Mouse (Mus musculus) testis, adult 2 months (tissue): ENCODE results near the gene Dnm3. TPM values are rescaled to one million over a fixed set of nuclear protein-coding genes. Genes with fewer than 3 reads are reported as not detected.

Source experiments
- H3K27ac ChIP-seq: fragments of 200-500 bp; 2 replicates; pipeline ENCODE4 v1.5.1; 2012; ENCODE audit warnings: low read depth, low read length; ENCODE audit not compliant: control insufficient read depth, insufficient read depth
- H3K27me3 ChIP-seq: fragments of 200-500 bp; 2 replicates; pipeline ENCODE4 v1.6.1; 2012; ENCODE audit warnings: mild to moderate bottlenecking, low read length, moderate library complexity; ENCODE audit not compliant: control insufficient read depth, insufficient read depth
- H3K36me3 ChIP-seq: fragments of 200-500 bp; 2 replicates; pipeline ENCODE4 v1.6.1; 2012; ENCODE audit warnings: mild to moderate bottlenecking, low read length; ENCODE audit not compliant: control insufficient read depth, insufficient read depth
- H3K4me1 ChIP-seq: fragments of 200-500 bp; 2 replicates; pipeline ENCODE4 v1.6.1; 2012; ENCODE audit warnings: low read length; ENCODE audit not compliant: control insufficient read depth, insufficient read depth
- H3K4me3 ChIP-seq: fragments of 200-500 bp; 2 replicates; pipeline ENCODE4 v1.5.1; 2012; ENCODE audit warnings: low read depth, mild to moderate bottlenecking, low read length, moderate library complexity, mixed read lengths; ENCODE audit not compliant: control insufficient read depth
- CTCF ChIP-seq: fragments of 200-500 bp; IDR thresholded peaks from 2 replicates; pipeline ENCODE4 v1.5.1; 2012; ENCODE audit warnings: low read depth, mild to moderate bottlenecking, inconsistent platforms, low read length, moderate library complexity; ENCODE audit not compliant: control insufficient read depth, insufficient read depth, insufficient replicate concordance
- POLR2A ChIP-seq: fragments of 200-500 bp; IDR thresholded peaks from 2 replicates; pipeline ENCODE4 v1.6.1; 2012; ENCODE audit warnings: low read depth, mild to moderate bottlenecking, inconsistent platforms, low read length, moderate library complexity; ENCODE audit not compliant: control insufficient read depth
- polyA plus RNA-seq: library from polyadenylated mRNA; depleted of rRNA; stranded (reverse); fragments of >200 nt; gene quantifications from 2 replicates; pipeline ENCODE4 v1.2.3, GENCODE M21; 2012

Gene Dnm3
- polyA plus RNA-seq, 1 experiment = 13.8 TPM

DNA sequence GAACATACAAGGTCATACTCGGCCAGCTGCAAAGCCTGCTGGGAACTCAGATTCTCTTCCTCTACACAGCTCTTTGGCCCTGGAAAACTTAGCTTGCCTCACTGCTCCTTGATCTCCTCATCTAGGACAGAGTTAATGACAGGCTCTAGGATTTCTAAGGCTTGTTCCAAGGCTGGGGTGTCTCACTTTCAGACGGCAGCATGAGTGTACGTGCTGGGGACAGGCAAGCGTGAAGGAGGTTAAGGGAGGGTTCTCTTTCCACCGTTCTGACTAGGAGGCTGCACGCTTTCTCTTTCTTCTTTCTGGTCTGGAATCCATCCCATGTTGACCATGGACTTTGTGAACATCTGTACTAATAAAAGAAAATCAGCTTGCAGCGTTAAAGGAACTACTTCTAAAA lies 315.2 kb downstream of the Dnm3 start:
- H3K4me1 ChIP-seq = no peaks in the 10 kb centered on the region
- H3K27ac ChIP-seq = no peak overlapping the region
- no peak for TF ChIP-seq CTCF
- no peak for TF ChIP-seq POLR2A
- no peaks in the 10 kb centered on the region for H3K27me3 ChIP-seq
- H3K4me3 ChIP-seq = no peak overlapping the region
- H3K36me3 ChIP-seq = no peaks in the 10 kb centered on the region

- no peaks in the 10 kb centered on the region for H3K36me3 ChIP-seq
- no peaks in the 10 kb centered on the region for H3K4me1 ChIP-seq
- TF ChIP-seq CTCF = no peak
- no peak for TF ChIP-seq POLR2A
- no peak overlapping the region for H3K27ac ChIP-seq
- H3K4me3 ChIP-seq = no peak overlapping the region
- no peaks in the 10 kb centered on the region for H3K27me3 ChIP-seq
Measured at GRCm38 (mm10) chr1:162162249-162162648, 315.6 kb downstream of the Dnm3 start.

DNA sequence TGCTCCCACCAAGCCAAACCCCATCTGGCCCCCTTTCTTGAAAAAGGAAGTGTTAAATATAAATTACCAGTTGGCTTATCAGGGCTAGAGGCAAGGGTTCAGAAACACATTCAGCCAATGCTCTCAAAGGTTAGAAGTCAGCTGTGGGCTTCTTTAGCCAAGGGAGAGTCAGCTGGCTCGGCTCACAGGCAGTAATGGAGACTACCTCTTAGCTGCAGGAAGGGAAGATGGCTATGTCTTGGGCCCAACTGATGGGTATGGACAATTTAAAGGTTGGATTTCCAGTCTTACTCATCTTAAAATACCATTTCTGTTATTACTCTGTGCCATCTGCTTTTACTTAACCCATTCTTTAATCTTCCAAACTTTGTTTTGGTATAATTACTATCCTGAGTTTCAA lies 317.1 kb downstream of the Dnm3 start:
- H3K27me3 ChIP-seq = no peaks in the 10 kb centered on the region
- no peaks in the 10 kb centered on the region for H3K36me3 ChIP-seq
- no peaks in the 10 kb centered on the region for H3K4me1 ChIP-seq
- no peak overlapping the region for H3K4me3 ChIP-seq
- TF ChIP-seq CTCF (no peak), POLR2A (no peak)
- no peak overlapping the region for H3K27ac ChIP-seq

DNA sequence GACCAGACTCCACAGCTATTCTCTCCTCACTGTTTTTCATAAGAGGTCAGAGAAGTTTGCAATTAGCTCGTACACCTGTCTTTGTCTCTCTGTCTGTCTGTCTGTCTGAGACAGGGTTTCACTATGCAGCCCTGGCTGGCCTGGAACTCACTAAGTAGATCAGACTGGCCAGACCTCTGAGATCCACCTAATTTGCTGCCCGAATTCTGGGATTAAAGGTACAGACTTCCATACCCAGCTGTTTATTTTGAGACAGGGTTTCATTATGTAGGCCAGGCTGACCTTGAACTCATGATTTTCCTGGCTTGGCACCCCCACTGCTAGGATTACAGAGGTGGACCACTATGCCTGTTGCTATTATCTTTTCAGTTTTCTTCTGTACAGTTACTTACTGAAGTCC lies 319.3 kb downstream of the Dnm3 start:
- H3K27ac ChIP-seq = peak overlapping the region; percentile 20; the same call in 1 of the 2 replicates
- TF ChIP-seq POLR2A = no peak
- no peaks in the 10 kb centered on the region for H3K4me1 ChIP-seq
- H3K27me3 ChIP-seq = no peaks in the 10 kb centered on the region
- H3K4me3 ChIP-seq = no peak overlapping the region
- H3K36me3 ChIP-seq = no peaks in the 10 kb centered on the region

GRCm38 (mm10) chr1:162157659-162158058 lies 320.2 kb downstream of the Dnm3 start:
- no peaks in the 10 kb centered on the region for H3K27me3 ChIP-seq
- no peaks in the 10 kb centered on the region for H3K4me1 ChIP-seq
- no peak overlapping the region for H3K27ac ChIP-seq
- no peaks in the 10 kb centered on the region for H3K36me3 ChIP-seq
- no peak overlapping the region for H3K4me3 ChIP-seq
- no peak for TF ChIP-seq CTCF

GRCm38 (mm10) chr1:162156873-162157272 lies 321.0 kb downstream of the Dnm3 start:
- no peaks in the 10 kb centered on the region for H3K4me1 ChIP-seq
- H3K27ac ChIP-seq = no peak overlapping the region
- no peak overlapping the region for H3K4me3 ChIP-seq
- no peaks in the 10 kb centered on the region for H3K36me3 ChIP-seq
- no peak for TF ChIP-seq CTCF
- no peak for TF ChIP-seq POLR2A
- no peaks in the 10 kb centered on the region for H3K27me3 ChIP-seq

- H3K4me1 ChIP-seq = no peaks in the 10 kb centered on the region
- H3K36me3 ChIP-seq = no peaks in the 10 kb centered on the region
- no peak overlapping the region for H3K27ac ChIP-seq
- no peak overlapping the region for H3K4me3 ChIP-seq
- TF ChIP-seq CTCF (no peak), POLR2A (no peak)
- H3K27me3 ChIP-seq = no peaks in the 10 kb centered on the region
Measured at GRCm38 (mm10) chr1:162155546-162155945, 322.3 kb downstream of the Dnm3 start.

GRCm38 (mm10) chr1:162153118-162153517 lies 324.7 kb downstream of the Dnm3 start:
- Histone ChIP-seq H3K27ac (no peak overlapping the region), H3K36me3 (no peaks in the 10 kb centered on the region), H3K27me3 (no peaks in the 10 kb centered on the region), H3K4me3 (no peak overlapping the region), H3K4me1 (no peaks in the 10 kb centered on the region)
- TF ChIP-seq CTCF (no peak), POLR2A (no peak)
